ENCODE assay signal across 27 mouse cellular contexts in the genomic region with DNA sequence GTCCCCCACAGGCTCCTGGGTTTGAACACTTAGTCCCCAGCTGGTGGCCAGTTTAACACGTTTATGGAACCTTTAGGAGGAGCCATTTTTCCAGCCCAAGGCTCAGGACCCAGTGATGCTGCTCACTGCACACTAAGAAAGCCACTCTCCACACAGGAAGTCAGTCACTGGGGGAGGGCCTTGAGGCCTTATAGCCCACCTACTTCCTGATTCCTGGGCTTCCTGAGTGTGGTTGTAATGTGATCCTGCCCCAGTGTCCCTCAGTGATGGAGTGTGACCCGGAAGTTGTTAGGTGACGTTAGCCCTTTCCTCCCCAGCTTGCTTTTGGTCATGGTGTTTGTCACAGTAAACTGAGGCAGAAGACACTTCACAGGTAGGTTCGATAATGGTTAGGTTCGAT.
"Had no signal": no experiment of that assay in that cellular context is flagged by ENCODE, and none has a peak within 500 bp of the region (broad histone marks: within the 10 kb centered on the region; RNA-seq: fewer than 3 reads in every experiment).

No protein-coding gene starts in this region.

- ATAC-seq: hindbrain, postnatal 0 days; intestine, embryonic 16.5 days had no signal

- H3K9me3 ChIP-seq: heart, embryonic 13.5 days; heart, embryonic 15.5 days; hindbrain, embryonic 13.5 days; kidney, embryonic 15.5 days; limb, embryonic 10.5 days; limb, embryonic 12.5 days; liver, embryonic 13.5 days had no signal

- H3K27me3 ChIP-seq: heart, embryonic 13.5 days; heart, embryonic 15.5 days; hindbrain, embryonic 13.5 days; hindbrain, embryonic 15.5 days; kidney, embryonic 15.5 days; limb, embryonic 12.5 days; liver, embryonic 13.5 days had no signal

- H3K9ac ChIP-seq: heart, embryonic 13.5 days; heart, embryonic 15.5 days; hindbrain, embryonic 13.5 days; hindbrain, embryonic 15.5 days; kidney, embryonic 15.5 days; limb, embryonic 12.5 days; liver, embryonic 13.5 days had no signal

- H3K4me2 ChIP-seq: heart, embryonic 11.5 days; heart, embryonic 13.5 days; heart, embryonic 15.5 days; hindbrain, embryonic 13.5 days; hindbrain, embryonic 15.5 days; kidney, embryonic 15.5 days; limb, embryonic 12.5 days; liver, embryonic 13.5 days had no signal

- H3K27ac ChIP-seq: heart, adult 2 months; heart, embryonic 13.5 days; heart, embryonic 15.5 days; hindbrain, embryonic 13.5 days; hindbrain, embryonic 15.5 days; hindbrain, postnatal 0 days; kidney, embryonic 15.5 days; kidney, postnatal 0 days; left cerebral cortex, adult 2 months; limb, embryonic 10.5 days; limb, embryonic 12.5 days had no signal

- H3K4me1 ChIP-seq: hindbrain, embryonic 15.5 days had no signal

- DNase-seq: gastrocnemius, postnatal 14 days; gastrocnemius, postnatal 36 days; heart, adult 11 months; heart, adult 2 months; heart, postnatal 14 days; heart, postnatal 36 days; kidney, adult 11 months; kidney, adult 2 months; kidney, adult 9 months; kidney, postnatal 14 days; kidney, postnatal 36 days; layer of hippocampus, adult 9-11 months; layer of hippocampus, postnatal 36 days; liver; liver, embryonic 13.5 days had no signal

- H3K4me3 ChIP-seq: heart, adult 2 months; heart, embryonic 13.5 days; heart, embryonic 15.5 days; hindbrain, embryonic 13.5 days; hindbrain, embryonic 15.5 days; kidney, embryonic 15.5 days; left cerebral cortex, adult 2 months; limb, embryonic 10.5 days; limb, embryonic 12.5 days; liver, embryonic 13.5 days had no signal
